Mouse (Mus musculus): ENCODE data around the gene Smarca4. TPM values are rescaled to one million over a fixed set of nuclear protein-coding genes. Genes with fewer than 3 reads are reported as not detected.

The Smarca4 gene
- total RNA-seq, 2 experiments from 2014 or later: 74.6 to 80.8 TPM

DNA sequence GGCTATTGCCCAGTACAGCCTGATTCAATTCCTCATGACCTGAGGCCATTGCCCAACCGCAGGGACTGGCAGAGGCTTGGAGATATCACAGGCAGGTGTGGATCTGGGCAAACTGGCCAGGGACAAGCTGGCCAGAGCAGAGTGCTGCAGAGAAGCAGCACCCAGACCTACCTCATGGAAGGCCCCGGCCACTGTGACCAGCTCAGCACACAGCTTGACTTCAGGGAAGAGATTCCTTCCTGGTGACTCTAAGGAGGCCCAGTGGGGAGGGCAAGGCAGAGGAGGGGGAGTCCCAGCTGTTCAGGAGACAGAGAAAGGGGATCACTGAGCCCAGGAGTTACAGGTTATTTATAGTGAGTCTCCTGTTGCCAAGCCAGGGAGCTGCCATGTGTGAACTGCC lies 105.1 kb downstream of the Smarca4 start:
- peak in 1 of 2 experiments; percentile 40 for DNase-seq

DNA sequence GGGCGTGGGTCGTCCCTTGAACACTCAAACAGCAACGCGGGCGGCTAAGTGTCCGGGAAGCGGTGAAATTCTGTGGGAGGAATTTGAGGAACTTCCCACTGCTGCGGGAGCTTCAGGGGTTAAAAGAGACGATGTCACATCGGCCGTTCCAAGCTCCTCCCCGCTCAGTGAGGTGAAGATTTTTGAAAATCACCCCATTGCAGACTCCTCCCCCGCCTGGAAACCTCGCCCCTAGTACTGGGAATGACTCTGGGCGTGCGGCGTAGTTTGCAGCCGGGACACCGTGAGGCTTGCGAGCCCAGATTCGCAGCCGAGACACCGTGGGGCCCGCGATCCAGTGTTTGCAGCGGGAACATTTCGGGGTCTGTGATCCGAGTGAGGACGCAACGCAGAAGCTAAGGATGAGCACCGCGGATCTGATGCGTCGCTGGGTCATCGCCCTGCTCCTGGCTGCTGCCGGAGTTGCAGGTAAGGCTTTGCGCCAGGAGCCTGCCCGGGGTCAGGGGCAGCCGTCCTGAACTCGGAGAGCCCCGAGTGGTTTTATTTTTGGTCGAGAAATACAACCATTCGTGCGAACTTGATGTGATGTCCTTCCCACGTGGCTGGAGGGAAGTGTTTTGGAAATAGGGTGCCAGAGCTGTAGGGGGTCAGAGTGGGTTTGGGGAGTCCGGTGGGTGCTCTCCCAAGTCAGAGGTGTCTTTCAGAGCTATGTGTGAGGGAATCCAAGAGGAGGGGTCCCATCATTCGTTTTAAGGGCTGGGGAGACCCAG lies 107.6 kb downstream of the Smarca4 start, which contains the start of gene Ldlr:
Ldlr (plus strand) TSS at position 107 of the 770 bp plus-strand sequence.
- DNase-seq: peak; percentile 92

DNA sequence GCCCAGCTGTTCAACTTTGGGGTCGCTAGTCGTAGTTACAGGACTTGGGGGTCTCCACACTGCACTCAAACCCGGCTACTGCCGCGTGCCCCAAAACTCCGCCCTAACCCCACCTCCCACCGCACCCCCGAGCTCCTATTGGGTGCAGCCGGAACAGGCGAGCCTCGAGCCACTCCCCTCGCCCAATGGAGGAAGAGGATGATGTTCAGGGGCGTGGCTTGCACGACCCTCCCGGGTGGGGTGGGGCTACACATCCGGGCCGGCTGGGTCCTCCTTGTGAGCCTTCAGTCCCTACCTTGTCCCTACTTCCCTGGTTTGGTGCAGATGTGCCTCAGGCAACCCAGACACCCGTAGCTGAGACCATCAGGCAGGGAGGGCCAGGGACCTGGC lies 108.2 kb downstream of the Smarca4 start:
- peak; percentile 97 for DNase-seq

DNA sequence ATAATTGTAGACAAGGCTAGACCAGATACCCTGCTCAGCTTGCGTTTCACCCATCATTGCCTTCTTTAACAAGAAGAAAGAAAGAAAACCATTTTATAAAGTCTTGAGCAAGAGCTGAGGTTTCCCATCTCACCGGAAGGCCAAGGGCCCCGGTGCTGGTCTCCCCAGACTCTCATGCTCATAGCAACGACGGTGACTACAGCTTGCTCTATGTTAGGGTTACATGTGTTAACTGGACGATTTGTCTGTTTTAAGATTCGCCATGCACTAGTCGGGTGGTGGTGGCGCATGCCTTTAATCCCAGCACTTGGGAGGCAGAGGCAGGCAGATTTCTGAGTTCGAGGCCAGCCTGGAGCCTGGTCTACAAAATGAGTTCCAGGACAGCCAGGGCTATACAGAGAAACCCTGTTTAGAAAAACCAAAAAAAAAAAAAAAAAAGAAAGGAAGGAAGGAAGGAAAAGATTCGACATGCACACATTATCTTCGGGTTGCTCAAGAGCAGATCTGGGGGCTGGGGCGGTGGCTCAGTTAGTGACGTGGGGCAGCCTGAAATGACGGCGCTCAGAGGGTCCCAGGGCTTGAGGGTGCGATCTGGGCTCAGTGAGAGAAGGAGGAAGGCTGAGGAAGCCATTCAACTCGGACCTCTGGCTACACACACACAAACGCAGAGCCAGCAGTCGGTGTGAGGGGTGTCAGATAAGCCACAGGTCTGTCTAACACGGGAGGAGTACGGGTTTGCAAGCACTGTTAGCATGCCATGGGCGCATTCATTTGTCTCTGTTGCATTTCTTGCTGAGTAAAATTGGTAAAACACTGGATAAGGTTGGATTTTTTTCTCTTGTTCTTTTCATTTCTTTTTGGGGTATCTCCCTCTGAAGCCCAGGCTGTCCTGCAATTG lies 109.5 kb downstream of the Smarca4 start:
- DNase-seq: no peak

DNA sequence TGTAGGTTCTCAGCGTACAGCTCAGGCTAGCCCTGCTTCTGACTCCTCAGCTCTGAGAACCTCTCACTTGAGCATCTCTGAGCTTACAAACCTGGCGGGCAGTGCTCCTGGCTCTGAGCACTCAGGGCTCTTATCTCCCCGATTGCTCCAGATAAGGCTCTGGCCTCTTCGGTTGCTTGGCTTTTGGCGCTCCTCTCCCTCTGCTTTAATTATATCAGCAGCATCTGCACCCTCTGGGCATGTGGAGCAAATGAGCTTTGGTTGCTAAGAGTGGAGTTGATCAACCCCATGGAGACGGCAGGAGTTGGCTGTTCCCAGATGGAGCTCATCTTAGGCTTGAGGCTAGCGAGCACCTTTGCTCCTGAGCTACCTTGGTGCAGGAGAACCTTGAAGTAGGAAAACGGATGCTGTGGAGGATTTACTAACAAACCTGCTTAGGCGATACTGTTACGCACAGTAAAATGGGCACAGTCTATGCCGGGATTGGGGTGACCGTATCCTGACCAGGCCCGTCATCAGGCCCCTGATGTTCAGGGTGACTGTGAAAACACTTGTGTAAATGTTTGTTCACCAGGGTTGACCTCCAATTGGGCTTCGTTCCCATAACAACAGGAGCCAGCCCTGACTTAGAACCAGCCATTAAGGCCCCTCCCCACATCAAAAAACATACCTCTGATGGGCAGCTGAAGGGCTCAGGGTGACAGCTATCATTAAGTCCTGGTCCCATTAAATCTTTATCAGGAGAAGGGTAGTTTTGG lies 110.4 kb downstream of the Smarca4 start:
- no peak for DNase-seq

DNA sequence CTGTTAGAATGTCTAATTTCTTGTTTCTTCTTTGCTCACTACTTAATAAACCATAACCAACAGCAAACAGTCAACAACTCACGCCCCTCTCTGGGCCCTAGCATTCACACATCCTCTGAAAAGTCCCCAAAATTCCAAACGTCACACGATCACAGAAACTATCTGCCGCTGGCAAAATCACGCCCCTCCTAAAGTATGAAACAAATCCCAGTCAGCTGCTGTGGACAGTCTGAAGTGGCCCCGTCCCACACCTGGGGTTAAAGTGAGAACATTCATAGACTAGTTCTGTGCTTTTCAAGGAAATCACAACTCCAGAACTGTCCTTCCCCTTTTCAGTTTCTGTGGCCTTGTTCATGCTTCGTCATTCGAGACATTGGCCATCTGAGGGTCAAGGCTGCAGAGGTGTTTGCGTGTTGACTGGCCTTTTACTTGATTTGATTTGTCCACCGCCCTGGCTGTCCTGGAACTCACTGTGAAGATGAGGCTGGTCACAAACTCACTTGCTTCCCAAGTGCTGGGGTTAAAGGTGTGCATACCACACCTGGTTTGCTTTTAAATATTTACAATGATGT lies 112.4 kb downstream of the Smarca4 start:
- DNase-seq: peak; percentile 32 to 58

DNA sequence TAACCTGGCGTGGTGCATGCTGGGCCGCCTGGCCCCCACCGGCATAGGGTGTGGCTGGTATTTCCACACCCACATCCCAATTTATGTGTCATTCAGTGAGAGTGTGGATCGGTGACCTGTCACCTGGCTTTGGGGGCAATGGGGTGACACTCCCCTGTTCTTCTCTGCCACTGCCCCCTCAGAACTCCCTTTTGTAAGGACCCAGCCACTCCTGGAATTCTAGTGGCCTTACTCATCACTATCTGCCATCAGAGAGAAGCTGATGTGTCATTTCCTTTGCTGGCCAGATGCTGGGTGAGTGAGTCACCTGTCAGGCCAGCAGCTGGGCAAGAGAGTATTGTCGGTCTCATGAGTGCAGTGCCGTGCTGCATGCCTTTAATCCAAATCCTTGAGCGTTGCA lies 113.3 kb downstream of the Smarca4 start:
- DNase-seq: peak; percentile 65 to 75

DNA sequence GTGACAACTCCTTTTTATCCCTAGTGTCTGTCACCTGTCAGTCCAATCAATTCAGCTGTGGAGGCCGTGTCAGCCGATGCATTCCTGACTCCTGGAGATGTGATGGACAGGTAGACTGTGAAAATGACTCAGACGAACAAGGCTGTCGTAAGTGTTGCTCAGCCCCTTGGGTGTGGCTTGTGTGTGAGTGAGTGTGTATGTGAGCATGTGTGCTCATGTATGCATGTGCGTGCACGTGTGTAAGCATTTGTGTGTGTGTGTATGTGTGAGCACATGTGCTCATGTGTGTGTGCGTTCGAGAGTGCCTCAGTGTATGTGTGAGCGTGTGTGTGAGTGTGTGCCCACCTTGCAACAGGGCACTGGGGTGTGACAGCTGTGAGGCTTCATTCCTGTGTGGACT lies 116.3 kb downstream of the Smarca4 start:
- no peak for DNase-seq

DNA sequence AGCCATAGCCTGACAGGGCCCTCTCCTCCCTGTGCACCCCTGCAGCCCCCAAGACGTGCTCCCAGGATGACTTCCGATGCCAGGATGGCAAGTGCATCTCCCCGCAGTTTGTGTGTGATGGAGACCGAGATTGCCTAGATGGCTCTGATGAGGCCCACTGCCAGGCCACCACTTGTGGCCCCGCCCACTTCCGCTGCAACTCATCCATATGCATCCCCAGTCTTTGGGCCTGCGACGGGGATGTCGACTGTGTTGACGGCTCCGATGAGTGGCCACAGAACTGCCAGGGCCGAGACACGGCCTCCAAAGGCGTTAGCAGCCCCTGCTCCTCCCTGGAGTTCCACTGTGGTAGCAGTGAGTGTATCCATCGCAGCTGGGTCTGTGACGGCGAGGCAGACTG lies 117.5 kb downstream of the Smarca4 start:
- no peak for DNase-seq

DNA sequence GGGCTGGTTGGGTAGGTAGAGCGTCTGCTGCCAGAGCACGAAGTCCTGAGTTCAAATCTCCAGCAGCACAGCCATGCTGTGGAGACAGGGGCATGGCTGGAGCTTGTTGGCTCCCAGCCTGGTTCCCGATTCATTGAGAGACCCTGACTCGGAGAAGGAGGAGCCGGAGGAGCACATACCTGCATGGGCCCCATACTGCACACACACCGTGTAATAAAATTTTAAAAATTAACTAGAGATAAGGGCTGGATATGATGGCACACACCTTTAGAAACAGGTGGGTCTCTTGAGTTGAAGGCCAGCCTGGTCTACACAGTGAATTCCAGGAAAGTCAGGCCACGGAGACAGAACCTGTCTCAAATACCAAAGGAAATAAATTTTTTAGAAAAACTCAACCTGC lies 118.0 kb downstream of the Smarca4 start:
- DNase-seq: no peak

DNA sequence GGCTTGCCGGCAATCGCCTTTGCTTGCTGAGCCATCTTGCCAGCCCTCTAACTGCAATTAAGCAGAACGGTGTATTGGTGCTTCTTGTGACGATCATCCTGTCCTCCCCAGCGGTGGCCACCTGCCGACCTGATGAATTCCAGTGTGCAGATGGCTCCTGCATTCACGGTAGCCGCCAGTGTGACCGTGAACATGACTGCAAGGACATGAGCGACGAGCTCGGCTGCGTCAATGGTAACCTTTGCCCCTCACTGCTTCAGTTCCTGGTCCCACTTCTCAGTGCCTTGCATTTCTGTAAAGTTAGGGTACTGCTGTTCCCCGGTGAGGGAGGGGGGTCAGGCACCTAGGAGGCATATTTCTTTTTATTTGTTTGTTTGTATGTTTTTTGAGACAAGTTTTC lies 119.2 kb downstream of the Smarca4 start:
- DNase-seq: peak; percentile 34 to 44

DNA sequence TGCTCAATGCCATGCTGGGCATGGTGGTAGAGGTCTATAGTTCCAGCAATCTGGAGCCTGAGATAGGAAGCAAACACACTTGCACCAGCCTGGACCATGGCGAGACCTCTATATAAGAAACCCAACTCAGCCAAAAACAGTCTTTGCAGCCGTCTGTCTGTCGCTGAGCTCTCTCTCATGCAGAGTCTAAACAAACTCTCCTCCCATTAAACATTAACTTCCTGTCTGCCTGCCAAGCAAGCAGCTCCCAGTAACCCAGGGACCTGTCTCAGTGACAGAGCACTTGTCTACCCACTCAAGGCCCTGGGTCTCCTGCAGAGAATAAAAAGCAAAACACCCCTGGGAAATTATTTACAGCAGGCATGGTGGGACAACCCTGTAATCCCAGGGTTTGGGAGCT lies 120.6 kb downstream of the Smarca4 start:
- DNase-seq: no peak

DNA sequence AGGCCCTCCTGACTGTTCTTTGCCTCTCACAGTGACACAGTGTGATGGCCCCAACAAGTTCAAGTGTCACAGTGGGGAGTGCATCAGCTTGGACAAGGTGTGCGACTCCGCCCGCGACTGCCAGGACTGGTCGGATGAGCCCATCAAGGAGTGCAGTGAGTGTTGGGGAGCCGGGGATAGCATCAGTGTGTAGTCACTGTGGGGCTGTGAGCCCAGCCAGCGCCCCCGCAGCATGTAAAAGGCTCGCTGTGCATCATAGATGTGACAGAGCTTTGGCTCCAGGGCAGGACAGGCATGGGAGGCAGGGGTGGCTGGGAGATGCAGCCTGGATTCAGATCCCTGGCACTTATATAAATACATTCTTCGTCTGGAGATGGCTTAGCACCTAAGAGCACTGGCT lies 121.2 kb downstream of the Smarca4 start:
- no peak for DNase-seq

DNA sequence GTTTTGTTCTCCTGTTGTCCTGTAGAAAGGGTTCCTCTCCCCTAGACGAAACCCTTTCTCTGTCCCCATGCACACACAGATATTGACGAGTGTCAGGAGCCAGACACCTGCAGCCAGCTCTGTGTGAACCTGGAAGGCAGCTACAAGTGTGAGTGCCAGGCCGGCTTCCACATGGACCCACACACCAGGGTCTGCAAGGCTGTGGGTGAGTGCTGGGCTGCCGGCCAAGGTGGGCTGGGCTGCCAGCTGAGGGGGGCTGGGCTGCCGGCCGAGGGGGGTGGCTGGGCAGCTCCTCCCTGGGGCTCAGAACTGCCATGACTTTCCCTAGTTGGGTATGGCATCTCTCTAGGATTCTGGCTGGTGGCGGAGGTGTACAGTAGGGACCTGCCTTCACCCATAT lies 122.8 kb downstream of the Smarca4 start:
- no peak for DNase-seq

DNA sequence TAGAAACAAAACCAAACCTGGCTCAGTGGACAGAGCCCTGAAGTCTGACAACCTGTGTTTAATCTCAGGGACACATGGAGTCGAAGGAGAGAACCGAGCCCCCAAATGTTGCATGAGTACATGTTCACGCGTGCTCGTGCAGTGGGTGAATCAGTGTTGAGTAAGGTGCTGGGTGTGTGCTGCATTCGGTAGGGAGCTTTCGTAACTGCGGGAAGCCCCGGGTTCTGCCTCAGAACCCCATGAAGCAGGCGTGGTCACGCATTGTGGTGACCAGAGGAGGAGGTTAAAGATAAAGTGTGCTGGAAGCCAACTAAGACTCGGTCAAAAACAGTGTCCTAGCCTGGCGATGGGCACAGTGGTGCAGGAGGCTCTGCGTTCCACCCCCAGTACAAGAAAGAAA lies 124.5 kb downstream of the Smarca4 start:
- no peak for DNase-seq

DNA sequence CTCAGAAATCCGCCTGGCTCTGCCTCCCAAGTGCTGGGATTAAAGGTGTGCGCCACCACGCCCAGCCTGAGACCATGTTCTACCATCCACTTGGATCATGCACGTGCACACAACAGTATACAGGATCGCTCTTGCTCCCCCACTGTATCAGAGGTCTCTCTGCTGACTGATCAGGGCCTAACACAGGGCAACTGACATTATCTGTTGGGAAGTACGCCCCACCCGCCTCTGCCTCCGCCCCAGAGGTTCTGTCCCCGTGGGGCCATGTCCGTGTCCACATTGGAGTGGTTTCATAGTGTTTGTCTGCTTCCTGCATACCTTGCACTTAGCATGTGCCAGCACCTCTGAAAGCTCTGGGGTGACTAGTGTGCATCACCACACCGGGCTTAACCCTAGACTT lies 125.5 kb downstream of the Smarca4 start:
- DNase-seq: no peak

DNA sequence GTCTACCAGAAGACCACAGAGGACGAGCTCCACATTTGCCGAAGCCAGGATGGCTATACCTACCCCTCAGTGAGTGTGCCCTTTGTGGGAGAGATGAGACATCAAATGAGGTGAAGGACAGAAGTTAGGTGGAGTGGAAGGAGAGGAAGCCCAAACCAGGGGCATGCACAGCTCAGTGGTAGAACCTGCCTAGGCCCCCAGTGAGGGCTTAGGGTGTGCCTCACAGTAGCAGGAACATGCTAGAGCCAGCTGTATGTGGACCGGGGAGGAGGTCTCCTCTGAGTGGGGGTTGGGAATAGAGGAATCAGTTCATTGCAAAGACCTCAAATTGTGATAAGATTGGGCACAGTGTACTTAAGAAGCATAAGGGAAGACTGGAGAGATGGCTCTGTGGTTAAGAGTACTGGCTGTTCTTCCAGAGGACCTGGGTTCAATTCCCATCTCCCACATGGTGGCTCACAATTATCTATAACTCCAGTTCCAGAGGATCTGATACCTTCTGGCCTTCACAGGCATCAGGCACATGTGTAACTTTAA lies 131.3 kb downstream of the Smarca4 start:
- no peak for DNase-seq

DNA sequence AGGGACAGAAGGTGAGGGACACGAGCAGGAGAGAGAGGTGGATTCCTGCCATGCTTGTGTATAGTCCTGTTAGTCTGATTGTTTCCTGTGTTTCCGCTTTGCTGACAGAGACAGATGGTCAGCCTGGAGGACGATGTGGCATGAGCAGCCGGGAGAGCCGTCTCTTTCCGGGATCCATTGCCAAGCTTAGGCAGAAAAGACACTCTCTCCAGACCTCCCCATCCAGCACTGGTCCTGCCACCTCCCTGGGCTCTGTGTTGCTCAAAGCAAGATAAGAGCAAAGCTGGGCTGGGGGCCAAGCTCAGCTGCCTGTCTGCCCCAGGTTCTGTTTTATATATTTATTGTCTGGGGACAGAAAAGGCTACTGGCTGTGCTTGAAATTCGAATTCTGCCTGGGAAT lies 132.1 kb downstream of the Smarca4 start:
- peak; percentile 78 to 82 for DNase-seq

DNA sequence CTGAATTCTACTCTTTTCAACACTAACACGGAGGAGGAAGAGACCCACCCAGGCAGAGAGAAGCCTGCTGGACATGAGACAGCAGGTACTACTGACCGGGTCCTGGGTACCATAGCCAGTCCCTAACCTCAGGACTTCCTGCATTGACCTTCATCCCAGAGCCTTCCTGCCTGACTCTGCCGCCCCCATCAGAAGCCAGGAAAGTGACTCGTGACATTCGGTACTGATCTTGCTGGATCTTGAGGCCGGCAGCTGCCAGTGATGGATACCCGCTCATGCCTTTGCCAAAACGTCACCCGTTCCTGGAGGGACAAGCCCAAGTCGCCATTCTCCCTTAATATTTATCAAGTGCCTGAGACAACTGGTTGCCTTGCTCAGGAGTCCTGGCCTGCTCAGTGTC lies 132.5 kb downstream of the Smarca4 start:
- DNase-seq: peak in 1 of 2 experiments; percentile 19

DNA sequence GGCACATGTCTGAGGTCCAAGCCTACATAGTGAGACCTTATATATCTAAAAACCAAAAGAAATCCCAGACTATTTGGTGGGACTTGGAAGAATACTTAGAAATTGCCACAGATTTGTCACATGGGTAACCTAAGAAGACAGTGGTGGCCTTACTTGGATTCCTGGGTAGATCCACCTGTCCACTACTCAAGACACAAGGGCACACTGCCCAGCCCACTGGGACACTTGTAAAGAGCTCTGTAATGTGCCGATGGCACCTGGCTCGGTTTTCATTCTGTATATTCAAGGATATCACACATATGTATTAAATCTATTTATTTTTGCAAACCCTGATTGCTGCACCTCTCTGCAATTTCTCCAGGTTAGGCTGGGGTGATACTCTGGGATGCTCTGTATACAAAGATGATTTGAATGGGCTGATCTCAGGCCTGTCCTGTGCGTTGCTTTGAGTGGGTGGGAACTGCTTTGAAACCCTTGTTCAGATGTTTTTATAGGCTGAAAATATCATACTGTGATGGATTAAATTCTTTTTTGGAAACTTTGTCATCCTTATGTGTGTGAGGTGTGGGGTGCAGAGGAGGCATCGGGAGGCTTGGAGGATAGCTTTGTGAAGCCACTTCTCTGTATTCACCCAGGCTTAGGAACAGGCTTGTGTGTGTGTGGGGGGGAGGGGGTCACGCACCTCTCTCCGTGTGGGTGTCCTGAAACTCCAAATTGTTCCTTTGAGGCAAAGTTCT lies 133.6 kb downstream of the Smarca4 start:
- DNase-seq: no peak

DNA sequence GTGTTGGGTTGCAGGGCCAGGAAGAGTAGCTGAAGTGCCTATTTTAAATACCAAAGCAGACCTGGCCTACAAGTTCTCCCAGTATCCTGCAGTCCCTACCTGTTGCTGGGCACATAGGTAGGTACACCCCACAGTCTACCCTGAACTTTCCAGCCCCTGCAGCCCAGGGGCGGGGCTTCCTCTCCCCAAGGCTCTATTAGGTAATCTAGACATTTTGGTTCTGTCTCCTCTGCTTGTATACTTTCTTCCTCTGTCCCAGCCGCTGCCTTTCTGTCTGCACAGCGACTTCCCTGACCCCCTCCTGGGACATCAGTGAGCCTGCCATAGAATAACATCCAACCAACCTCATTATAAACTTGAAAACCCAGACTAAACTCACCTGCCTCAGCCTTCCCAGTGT lies 134.4 kb downstream of the Smarca4 start:
- DNase-seq: peak in 1 of 2 experiments; percentile 32

Data from adrenal gland, postnatal 36 days (tissue).